Mouse (Mus musculus) intestine, embryonic 14.5 days (tissue): Measurements from ENCODE around the gene Cdca3. TPM values are rescaled to one million over a fixed set of nuclear protein-coding genes. Genes with fewer than 3 reads are reported as not detected.

ENCODE experiments used
- ATAC-seq: fragments of 200-750 bp; cut with Nextera tagmentation; replicated peaks from 2 replicates; pipeline ENCODE4 v1.8.0; 2017; ENCODE audit warnings: low read depth, moderate number of reproducible peaks, moderate TSS enrichment, moderate library complexity; ENCODE audit not compliant: low FRiP score, low TSS enrichment
- DNase-seq: peaks from one replicate; pipeline ENCODE4 v3.0.0-alpha.2; 2018; ENCODE audit warnings: low spot score
- H3K27ac ChIP-seq: fragments of 300-500 bp; sonication (generic); 2 replicates; pipeline ENCODE4 v1.5.1; 2014; ENCODE audit warnings: low read depth, mild to moderate bottlenecking, control low read depth
- H3K27me3 ChIP-seq: fragments of 300-500 bp; sonication (generic); replicated peaks from 2 replicates; pipeline ENCODE4 v1.6.1; 2014; ENCODE audit warnings: low read length, control low read depth; ENCODE audit not compliant: control insufficient read depth, insufficient read depth
- H3K36me3 ChIP-seq: fragments of 300-500 bp; sonication (generic); 2 replicates; pipeline ENCODE4 v1.6.1; 2014; ENCODE audit warnings: low read length, control low read depth; ENCODE audit not compliant: control insufficient read depth, insufficient read depth
- H3K4me1 ChIP-seq: fragments of 300-500 bp; sonication (generic); replicated peaks from 2 replicates; pipeline ENCODE4 v1.6.1; 2014; ENCODE audit warnings: low read length, control low read depth, mixed read lengths; ENCODE audit not compliant: control insufficient read depth, insufficient read depth
- H3K4me2 ChIP-seq: fragments of 300-500 bp; sonication (generic); 2 replicates; pipeline ENCODE4 v1.6.1; 2014; ENCODE audit warnings: low read length
- H3K4me3 ChIP-seq: fragments of 300-500 bp; sonication (generic); 2 replicates; pipeline ENCODE4 v1.5.1; 2014; ENCODE audit warnings: low read depth, low read length, control low read depth, mixed read lengths
- H3K9ac ChIP-seq: fragments of 300-500 bp; sonication (generic); 2 replicates; pipeline ENCODE4 v1.6.1; 2014; ENCODE audit warnings: mild to moderate bottlenecking, low read length
- H3K9me3 ChIP-seq: fragments of 300-500 bp; sonication (generic); 2 replicates; pipeline ENCODE4 v1.6.1; 2016; ENCODE audit warnings: low read length, control low read depth; ENCODE audit not compliant: control insufficient read depth
- WGBS: fragments of 180-500 bp; shearing (Covaris S2); extraction: QIAGEN DNeasy Blood & Tissue Kit; methylation state at CpG from one replicate; pipeline ENCODE4 v1.1.7; 2014; 5-methylcytosine and 5-hydroxymethylcytosine counted together
- polyA plus RNA-seq: library from polyadenylated mRNA; unstranded; fragments of >200 nt; fragmentation: Nextera tagmentation; extraction: Ambion mirVana; gene quantifications from 2 replicates; pipeline ENCODE4 v1.2.1, GENCODE M21; 2014

Gene Cdca3
- polyA plus RNA-seq, 1 experiment from 2014 or later, result 178 TPM

- Histone ChIP-seq H3K36me3 (no peaks in the 10 kb centered on the region), H3K4me3 (no peak overlapping the region), H3K9ac (no peak overlapping the region), H3K4me2 (no peak overlapping the region), H3K4me1 (peaks cover 24% of the 10 kb centered on the region), H3K9me3 (no peaks in the 10 kb centered on the region), H3K27me3 (peaks cover 6% of the 10 kb centered on the region; the same call in 1 of the 2 replicates), H3K27ac (no peak overlapping the region)
- no peak for ATAC-seq
- no peak for DNase-seq
- WGBS, result 43% methylated on average over 3 of the region's 3 CpGs
Measured at GRCm38 (mm10) chr6:124861802-124862201, 32.5 kb downstream of the Cdca3 start.

DNA sequence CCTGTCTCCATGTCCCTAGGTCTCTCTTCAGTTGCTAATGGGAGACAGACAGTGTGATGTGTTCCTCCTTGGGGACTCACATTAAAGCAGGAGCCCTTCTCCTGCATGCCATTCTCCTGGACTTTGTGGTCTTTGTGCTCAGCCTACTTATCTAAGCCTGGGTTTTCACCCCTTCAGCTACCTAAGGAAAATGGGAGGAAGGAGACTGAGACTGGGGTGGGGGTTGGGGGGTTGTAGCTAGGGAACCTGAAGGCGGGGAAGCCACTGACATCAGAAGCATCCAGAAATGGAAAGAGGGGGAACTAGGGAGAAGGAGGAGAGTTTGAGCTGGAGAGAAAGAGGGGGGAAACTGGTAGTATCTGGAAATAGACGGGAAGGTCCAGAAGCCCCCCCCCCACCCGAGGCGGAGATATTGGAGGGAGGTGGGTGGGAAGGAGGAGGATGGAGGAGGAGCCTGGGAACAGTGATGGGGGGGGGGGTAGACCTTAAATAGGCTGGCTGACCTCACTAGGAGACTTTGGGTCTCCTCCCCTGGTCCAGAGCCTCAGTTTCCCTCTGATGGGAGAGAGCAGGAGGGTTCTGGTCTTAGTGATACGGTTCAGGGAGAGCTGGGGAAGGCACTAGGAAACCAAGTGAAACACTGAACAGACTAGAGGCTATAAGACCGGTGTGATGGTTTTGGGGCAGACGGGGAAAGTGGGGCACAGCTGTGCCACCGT is 33.2 kb downstream of the Cdca3 start:
- WGBS, result 8% methylated on average over 8 of the region's 8 CpGs
- H3K4me2 ChIP-seq, result peak overlapping the region; percentile 88; the same call in 1 of the 2 replicates
- peak overlapping the region; percentile 59 for H3K4me3 ChIP-seq
- DNase-seq, result no peak
- H3K9ac ChIP-seq, result no peak overlapping the region
- H3K9me3 ChIP-seq, result no peaks in the 10 kb centered on the region
- ATAC-seq, result no peak
- peaks cover 24% of the 10 kb centered on the region for H3K4me1 ChIP-seq
- H3K27me3 ChIP-seq, result peaks cover 6% of the 10 kb centered on the region; the same call in 1 of the 2 replicates
- H3K36me3 ChIP-seq, result no peaks in the 10 kb centered on the region
- H3K27ac ChIP-seq, result no peak overlapping the region

- H3K4me3 ChIP-seq, result peak overlapping the region; percentile 59
- peaks cover 6% of the 10 kb centered on the region; the same call in 1 of the 2 replicates for H3K27me3 ChIP-seq
- peak overlapping the region; percentile 65 for H3K9ac ChIP-seq
- peak overlapping the region; percentile 38; the same call in 1 of the 2 replicates for H3K27ac ChIP-seq
- WGBS, result 3% methylated on average over 7 of the region's 16 CpGs
- peak overlapping the region; percentile 88 for H3K4me2 ChIP-seq
- H3K9me3 ChIP-seq, result no peaks in the 10 kb centered on the region
- peak; percentile 11 for ATAC-seq
- peaks cover 22% of the 10 kb centered on the region for H3K4me1 ChIP-seq
- no peaks in the 10 kb centered on the region for H3K36me3 ChIP-seq
- peak; percentile 71 for DNase-seq
Measured at GRCm38 (mm10) chr6:124863125-124863657, 33.8 kb downstream of the Cdca3 start.

GRCm38 (mm10) chr6:124863658-124864298 is 34.4 kb downstream of the Cdca3 start, which contains the start of gene Gpr162:
Gene Gpr162 (minus strand): TSS chr6:124863983.
- DNase-seq, result peak; percentile 87
- ATAC-seq, result peak; percentile 71
- WGBS, result 1% methylated on average over 40 of the region's 43 CpGs
- Histone ChIP-seq H3K36me3 (no peaks in the 10 kb centered on the region), H3K27me3 (peaks cover 6% of the 10 kb centered on the region; the same call in 1 of the 2 replicates), H3K4me1 (peaks cover 20% of the 10 kb centered on the region), H3K27ac (peak within 1 kb of the TSS; percentile 38; the same call in 1 of the 2 replicates), H3K9me3 (no peaks in the 10 kb centered on the region), H3K4me2 (peak within 1 kb of the TSS; percentile 88), H3K9ac (peak within 1 kb of the TSS; percentile 65), H3K4me3 (peak within 1 kb of the TSS; percentile 59)

DNA sequence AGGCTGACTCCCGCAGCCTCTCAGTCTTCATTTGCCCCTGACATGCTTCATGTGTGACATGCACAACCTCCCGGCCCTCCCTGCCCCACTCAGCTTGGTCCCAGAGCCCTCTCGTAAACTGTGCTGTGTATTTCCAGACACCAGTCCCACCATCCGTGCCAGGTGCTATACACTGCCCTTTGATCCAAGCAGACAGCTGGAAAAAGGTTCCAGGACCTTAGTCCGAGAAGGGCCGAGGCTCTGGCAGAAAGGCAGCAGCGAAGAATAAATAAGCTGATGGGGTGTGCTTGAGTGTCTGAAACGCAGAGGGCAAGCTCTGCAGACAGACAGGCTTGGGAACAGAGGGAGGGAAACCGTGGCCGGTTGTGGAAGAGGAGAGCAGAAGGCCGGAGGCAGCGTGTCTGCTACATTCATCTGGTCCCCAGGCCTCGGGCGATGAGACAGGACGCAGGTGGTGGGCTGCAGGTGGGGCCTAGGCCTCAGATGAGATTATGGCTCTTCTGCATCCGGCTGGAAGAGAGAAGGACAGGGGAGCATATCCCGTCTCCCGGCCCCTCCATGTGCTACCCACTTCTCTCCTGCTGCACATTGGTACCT is 36.5 kb downstream of the Cdca3 start:
- 32% methylated on average over 16 of the region's 18 CpGs for WGBS
- Histone ChIP-seq H3K9ac (no peak overlapping the region), H3K36me3 (no peaks in the 10 kb centered on the region), H3K27me3 (peaks cover 6% of the 10 kb centered on the region; the same call in 1 of the 2 replicates), H3K4me1 (peaks cover 15% of the 10 kb centered on the region), H3K4me3 (no peak overlapping the region), H3K27ac (no peak overlapping the region), H3K9me3 (no peaks in the 10 kb centered on the region), H3K4me2 (no peak overlapping the region)
- ATAC-seq (no peak), DNase-seq (no peak)

DNA sequence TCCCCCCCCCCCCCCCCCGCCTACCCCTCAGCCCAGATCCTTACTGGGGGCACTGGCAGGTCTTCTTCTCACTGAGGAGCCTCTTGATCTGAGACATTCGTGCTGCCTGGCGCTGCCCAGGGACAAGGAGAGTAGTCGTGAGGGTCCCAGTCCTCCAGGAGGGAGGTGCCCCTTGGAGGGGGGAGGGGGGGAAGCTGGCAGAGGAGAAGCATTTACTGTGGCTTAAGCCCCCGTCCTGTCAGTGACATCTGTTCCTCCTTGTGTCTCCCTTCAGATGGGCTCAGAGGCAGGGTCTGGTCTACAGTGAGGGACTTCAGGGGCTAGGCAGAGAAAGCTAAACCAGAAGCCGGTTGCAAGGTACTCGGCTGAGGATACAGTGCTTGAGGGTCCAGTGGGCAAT is 37.2 kb downstream of the Cdca3 start:
- Histone ChIP-seq H3K36me3 (no peaks in the 10 kb centered on the region), H3K27ac (no peak overlapping the region), H3K27me3 (peaks cover 6% of the 10 kb centered on the region; the same call in 1 of the 2 replicates), H3K4me3 (no peak overlapping the region), H3K9me3 (no peaks in the 10 kb centered on the region), H3K9ac (no peak overlapping the region), H3K4me2 (no peak overlapping the region), H3K4me1 (peaks cover 15% of the 10 kb centered on the region)
- 59% methylated on average over 6 of the region's 7 CpGs for WGBS
- no peak for DNase-seq
- no peak for ATAC-seq

- DNase-seq (no peak), ATAC-seq (no peak)
- Histone ChIP-seq H3K27me3 (no peaks in the 10 kb centered on the region), H3K9ac (no peak overlapping the region), H3K4me2 (no peak overlapping the region), H3K4me3 (no peak overlapping the region), H3K9me3 (no peaks in the 10 kb centered on the region), H3K4me1 (no peaks in the 10 kb centered on the region), H3K27ac (no peak overlapping the region), H3K36me3 (no peaks in the 10 kb centered on the region)
- 42% methylated on average over 2 of the region's 3 CpGs for WGBS
Measured at GRCm38 (mm10) chr6:124874348-124874747, 45.0 kb downstream of the Cdca3 start.

DNA sequence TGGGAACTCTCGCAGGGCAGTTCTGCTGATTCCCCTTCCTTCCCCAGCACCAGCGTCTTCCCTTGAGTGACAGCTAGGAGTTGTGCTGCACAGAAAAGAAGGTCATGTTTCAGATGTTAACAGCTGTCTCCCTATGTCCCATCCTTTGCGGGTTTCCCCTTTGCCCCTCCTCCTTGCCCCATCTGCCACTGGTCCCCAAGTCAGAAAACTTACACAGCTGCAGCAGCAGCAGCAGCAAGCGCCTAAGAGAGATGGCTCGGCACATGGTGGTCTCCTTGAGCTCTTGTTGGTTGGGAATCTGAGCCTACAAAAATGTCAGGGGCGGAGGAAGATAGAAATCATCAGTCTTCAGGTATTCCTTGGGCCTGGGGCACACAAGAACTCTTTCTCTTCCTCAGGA is 50.0 kb downstream of the Cdca3 start:
- WGBS, result 61% methylated on average over 6 of the region's 6 CpGs
- Histone ChIP-seq H3K4me2 (no peak overlapping the region), H3K36me3 (no peaks in the 10 kb centered on the region), H3K27ac (no peak overlapping the region), H3K4me1 (no peaks in the 10 kb centered on the region), H3K9ac (no peak overlapping the region), H3K4me3 (no peak overlapping the region), H3K9me3 (no peaks in the 10 kb centered on the region), H3K27me3 (no peaks in the 10 kb centered on the region)
- DNase-seq (no peak), ATAC-seq (no peak)
